Mouse (Mus musculus) MEL-GATA-1-ER (cell line): ENCODE measurements around the gene Tada3.

Experiments used
- DNase-seq: peaks from one replicate; pipeline ENCODE4 v3.0.0-alpha.2; 2012; ENCODE audit warnings: low read depth; ENCODE audit errors: extremely low read depth

Gene Tada3

GRCm38 (mm10) chr6:113388960-113389359, 11.3 kb upstream of the Tada3 start, which contains the start of gene Ttll3:
Ttll3 (plus strand) TSS chr6:113389260.
- DNase-seq, result no peak

GRCm38 (mm10) chr6:113386025-113386424, 8.3 kb upstream of the Tada3 start:
- DNase-seq, result no peak

GRCm38 (mm10) chr6:113385160-113385714, 7.6 kb upstream of the Tada3 start:
- no peak for DNase-seq

GRCm38 (mm10) chr6:113384351-113384927, 6.8 kb upstream of the Tada3 start:
- DNase-seq, result no peak

GRCm38 (mm10) chr6:113380480-113380879, 2.8 kb upstream of the Tada3 start:
- no peak for DNase-seq

GRCm38 (mm10) chr6:113379246-113379645, 1.6 kb upstream of the Tada3 start:
- DNase-seq, result peak; percentile 44

GRCm38 (mm10) chr6:113377172-113377495, 549 bp downstream of the Tada3 start:
- DNase-seq, result no peak

GRCm38 (mm10) chr6:113373491-113373890, 4.2 kb downstream of the Tada3 start:
- DNase-seq, result no peak

- DNase-seq, result no peak
Observed at GRCm38 (mm10) chr6:113370194-113370929, 7.3 kb downstream of the Tada3 start.

- DNase-seq, result no peak
Observed at GRCm38 (mm10) chr6:113368577-113368976, 9.1 kb downstream of the Tada3 start.

GRCm38 (mm10) chr6:113368124-113368523, 9.6 kb downstream of the Tada3 start:
- no peak for DNase-seq

- DNase-seq, result no peak
Observed at GRCm38 (mm10) chr6:113367574-113367973, 10.1 kb downstream of the Tada3 start.

GRCm38 (mm10) chr6:113366639-113367038, 11.0 kb downstream of the Tada3 start:
- DNase-seq, result no peak

- no peak for DNase-seq
Observed at GRCm38 (mm10) chr6:113364518-113365135, 13.1 kb downstream of the Tada3 start.

GRCm38 (mm10) chr6:113362241-113362640, 15.4 kb downstream of the Tada3 start:
- DNase-seq, result no peak

- DNase-seq, result no peak
Observed at GRCm38 (mm10) chr6:113361476-113361875, 16.2 kb downstream of the Tada3 start.

- no peak for DNase-seq
Observed at GRCm38 (mm10) chr6:113353696-113354095, 24.0 kb downstream of the Tada3 start.

- no peak for DNase-seq
Observed at GRCm38 (mm10) chr6:113352820-113353219, 24.9 kb downstream of the Tada3 start.

- DNase-seq, result peak; percentile 32
Observed at GRCm38 (mm10) chr6:113351653-113352052, 26.0 kb downstream of the Tada3 start.

- DNase-seq, result no peak
Observed at GRCm38 (mm10) chr6:113351161-113351560, 26.5 kb downstream of the Tada3 start.

- DNase-seq, result no peak
Observed at GRCm38 (mm10) chr6:113350538-113350937, 27.1 kb downstream of the Tada3 start.

GRCm38 (mm10) chr6:113346897-113347296, 30.8 kb downstream of the Tada3 start:
- DNase-seq, result no peak
